Mouse (Mus musculus) liver, embryonic 11.5 days (tissue): ENCODE measurements around the gene Golt1a. TPM values are rescaled to one million over a fixed set of nuclear protein-coding genes. Genes with fewer than 3 reads are reported as not detected.

Experiments
- ATAC-seq: fragments of 200-750 bp; cut with Nextera tagmentation; replicated peaks from 2 replicates; pipeline ENCODE4 v1.8.0; 2017; ENCODE audit warnings: moderate number of reproducible peaks, mild to moderate bottlenecking, moderate TSS enrichment, moderate library complexity; ENCODE audit not compliant: low FRiP score
- DNase-seq: peaks from one replicate; pipeline ENCODE4 v3.0.0-alpha.2; 2017; ENCODE audit warnings: low spot score
- H3K27ac ChIP-seq: fragments of 300-500 bp; sonication (generic); 2 replicates; pipeline ENCODE4 v1.5.1; 2014; ENCODE audit warnings: mild to moderate bottlenecking, low read depth, low read length, control low read depth
- H3K27me3 ChIP-seq: fragments of 300-500 bp; sonication (generic); replicated peaks from 2 replicates; pipeline ENCODE4 v1.6.1; 2014; ENCODE audit warnings: low read length, mixed read lengths; ENCODE audit not compliant: control insufficient read depth, insufficient read depth
- H3K36me3 ChIP-seq: fragments of 300-500 bp; sonication (generic); 2 replicates; pipeline ENCODE4 v1.6.1; 2014; ENCODE audit warnings: mild to moderate bottlenecking, low read length, moderate library complexity, mixed read lengths; ENCODE audit not compliant: control insufficient read depth, insufficient read depth
- H3K4me1 ChIP-seq: fragments of 300-500 bp; sonication (generic); replicated peaks from 2 replicates; pipeline ENCODE4 v1.6.1; 2014; ENCODE audit warnings: low read length, mixed read lengths; ENCODE audit not compliant: control insufficient read depth, insufficient read depth
- H3K4me2 ChIP-seq: fragments of 300-500 bp; sonication (generic); 2 replicates; pipeline ENCODE4 v1.6.1; 2014; ENCODE audit warnings: mild to moderate bottlenecking, control low read depth, moderate library complexity
- H3K4me3 ChIP-seq: fragments of 300-500 bp; sonication (generic); 2 replicates; pipeline ENCODE4 v1.5.1; 2014; ENCODE audit warnings: low read depth, low read length, control low read depth
- H3K9ac ChIP-seq: fragments of 300-500 bp; sonication (generic); 2 replicates; pipeline ENCODE4 v1.6.1; 2014; ENCODE audit warnings: low read depth, low read length, control low read depth
- H3K9me3 ChIP-seq: fragments of 300-500 bp; sonication (generic); 2 replicates; pipeline ENCODE4 v1.6.1; 2016; ENCODE audit warnings: low read length, inconsistent platforms, mixed read lengths; ENCODE audit not compliant: control insufficient read depth
- WGBS: fragments of 180-500 bp; shearing (Covaris S2); extraction: QIAGEN DNeasy Blood & Tissue Kit; methylation state at CpG from one replicate; pipeline ENCODE4 v1.1.7; 2014; 5-methylcytosine and 5-hydroxymethylcytosine counted together
- polyA plus RNA-seq: library from polyadenylated mRNA; unstranded; fragments of >200 nt; fragmentation: Nextera tagmentation; extraction: Ambion mirVana; gene quantifications from 2 replicates; pipeline ENCODE4 v1.2.1, GENCODE M21; 2014

The Golt1a gene
- polyA plus RNA-seq, 1 experiment from 2014 or later: 2.0 TPM

- no peak overlapping the region for H3K27ac ChIP-seq
- 76% methylated on average over 9 of the region's 9 CpGs for WGBS
- H3K9ac ChIP-seq: no peak overlapping the region
- H3K27me3 ChIP-seq: peaks cover 3% of the 10 kb centered on the region; the same call in 1 of the 2 replicates
- no peaks in the 10 kb centered on the region for H3K9me3 ChIP-seq
- DNase-seq (no peak), ATAC-seq (no peak)
- peaks cover 4% of the 10 kb centered on the region; the same call in 1 of the 2 replicates for H3K4me1 ChIP-seq
- no peak overlapping the region for H3K4me2 ChIP-seq
- no peaks in the 10 kb centered on the region for H3K36me3 ChIP-seq
- H3K4me3 ChIP-seq: no peak overlapping the region
These were observed 36.9 kb downstream of the Golt1a start for GRCm38 (mm10) chr1:133346531-133346930.

- H3K36me3 ChIP-seq: no peaks in the 10 kb centered on the region
- H3K9me3 ChIP-seq: no peaks in the 10 kb centered on the region
- H3K9ac ChIP-seq: no peak overlapping the region
- peaks cover 4% of the 10 kb centered on the region; the same call in 1 of the 2 replicates for H3K4me1 ChIP-seq
- H3K27me3 ChIP-seq: peaks cover 3% of the 10 kb centered on the region; the same call in 1 of the 2 replicates
- no peak for ATAC-seq
- DNase-seq: no peak
- no peak overlapping the region for H3K27ac ChIP-seq
- H3K4me2 ChIP-seq: no peak overlapping the region
- 58% methylated on average over 3 of the region's 3 CpGs for WGBS
- no peak overlapping the region for H3K4me3 ChIP-seq
These were observed 37.6 kb downstream of the Golt1a start for GRCm38 (mm10) chr1:133347226-133347625.

GRCm38 (mm10) chr1:133347693-133348520 lies 38.3 kb downstream of the Golt1a start:
- no peak overlapping the region for H3K9ac ChIP-seq
- DNase-seq: no peak
- H3K27me3 ChIP-seq: peaks cover 3% of the 10 kb centered on the region; the same call in 1 of the 2 replicates
- H3K4me1 ChIP-seq: peaks cover 4% of the 10 kb centered on the region; the same call in 1 of the 2 replicates
- H3K4me3 ChIP-seq: no peak overlapping the region
- no peak overlapping the region for H3K27ac ChIP-seq
- H3K9me3 ChIP-seq: no peaks in the 10 kb centered on the region
- no peak overlapping the region for H3K4me2 ChIP-seq
- WGBS: 48% methylated on average over 11 of the region's 11 CpGs
- no peak for ATAC-seq
- no peaks in the 10 kb centered on the region for H3K36me3 ChIP-seq

- 91% methylated on average over 1 of the region's 1 CpGs for WGBS
- DNase-seq (no peak), ATAC-seq (no peak)
- Histone ChIP-seq H3K27ac (no peak within 1 kb of the TSS), H3K4me1 (peaks cover 4% of the 10 kb centered on the region; the same call in 1 of the 2 replicates), H3K4me3 (no peak within 1 kb of the TSS), H3K9me3 (no peaks in the 10 kb centered on the region), H3K4me2 (no peak within 1 kb of the TSS), H3K9ac (no peak within 1 kb of the TSS), H3K36me3 (no peaks in the 10 kb centered on the region), H3K27me3 (peaks cover 12% of the 10 kb centered on the region)
These were observed 40.6 kb downstream of the Golt1a start, which contains the start of gene Ren1 for GRCm38 (mm10) chr1:133350210-133350609. Gene Ren1 (plus strand): TSS chr1:133350510.

- DNase-seq: no peak
- Histone ChIP-seq H3K9ac (no peak overlapping the region), H3K4me3 (no peak overlapping the region), H3K27ac (no peak overlapping the region), H3K36me3 (no peaks in the 10 kb centered on the region), H3K9me3 (no peaks in the 10 kb centered on the region), H3K27me3 (peaks cover 12% of the 10 kb centered on the region), H3K4me1 (peaks cover 4% of the 10 kb centered on the region; the same call in 1 of the 2 replicates), H3K4me2 (no peak overlapping the region)
- no peak for ATAC-seq
- 49% methylated on average over 9 of the region's 9 CpGs for WGBS
These were observed 42.2 kb downstream of the Golt1a start for GRCm38 (mm10) chr1:133351762-133352161.

- H3K4me1 ChIP-seq: no peaks in the 10 kb centered on the region
- no peak overlapping the region for H3K27ac ChIP-seq
- H3K9me3 ChIP-seq: no peaks in the 10 kb centered on the region
- H3K36me3 ChIP-seq: no peaks in the 10 kb centered on the region
- ATAC-seq (no peak), DNase-seq (no peak)
- H3K4me2 ChIP-seq: no peak overlapping the region
- WGBS: 50% methylated on average over 12 of the region's 12 CpGs
- no peak overlapping the region for H3K4me3 ChIP-seq
- H3K9ac ChIP-seq: no peak overlapping the region
- H3K27me3 ChIP-seq: peaks cover 14% of the 10 kb centered on the region
These were observed 43.8 kb downstream of the Golt1a start for GRCm38 (mm10) chr1:133353371-133353809.

GRCm38 (mm10) chr1:133355469-133355868 lies 45.9 kb downstream of the Golt1a start:
- no peaks in the 10 kb centered on the region for H3K4me1 ChIP-seq
- H3K27ac ChIP-seq: no peak overlapping the region
- no peaks in the 10 kb centered on the region for H3K36me3 ChIP-seq
- no peaks in the 10 kb centered on the region for H3K9me3 ChIP-seq
- DNase-seq: no peak
- no peak overlapping the region for H3K4me2 ChIP-seq
- no peak overlapping the region for H3K9ac ChIP-seq
- WGBS: 49% methylated on average over 5 of the region's 5 CpGs
- no peak for ATAC-seq
- H3K27me3 ChIP-seq: peaks cover 17% of the 10 kb centered on the region
- no peak overlapping the region for H3K4me3 ChIP-seq

GRCm38 (mm10) chr1:133355912-133356311 lies 46.3 kb downstream of the Golt1a start:
- no peak for DNase-seq
- no peak overlapping the region for H3K9ac ChIP-seq
- no peaks in the 10 kb centered on the region for H3K36me3 ChIP-seq
- no peak for ATAC-seq
- H3K27me3 ChIP-seq: peaks cover 17% of the 10 kb centered on the region
- WGBS: 59% methylated on average over 15 of the region's 15 CpGs
- H3K4me1 ChIP-seq: no peaks in the 10 kb centered on the region
- H3K4me3 ChIP-seq: no peak overlapping the region
- no peak overlapping the region for H3K27ac ChIP-seq
- no peaks in the 10 kb centered on the region for H3K9me3 ChIP-seq
- H3K4me2 ChIP-seq: no peak overlapping the region

GRCm38 (mm10) chr1:133356330-133356729 lies 46.7 kb downstream of the Golt1a start:
- H3K27me3 ChIP-seq: peaks cover 15% of the 10 kb centered on the region
- no peak for ATAC-seq

More at GRCm38 (mm10) chr1:133356330-133356729, 46.7 kb downstream of the Golt1a start:
- Histone ChIP-seq H3K4me3 (no peak overlapping the region), H3K9me3 (no peaks in the 10 kb centered on the region), H3K4me1 (no peaks in the 10 kb centered on the region), H3K9ac (no peak overlapping the region), H3K4me2 (no peak overlapping the region), H3K27ac (no peak overlapping the region), H3K36me3 (no peaks in the 10 kb centered on the region)
- 56% methylated on average over 8 of the region's 8 CpGs for WGBS
- DNase-seq: no peak
